Mouse (Mus musculus): ENCODE measurements around the gene Itprip.

DNA sequence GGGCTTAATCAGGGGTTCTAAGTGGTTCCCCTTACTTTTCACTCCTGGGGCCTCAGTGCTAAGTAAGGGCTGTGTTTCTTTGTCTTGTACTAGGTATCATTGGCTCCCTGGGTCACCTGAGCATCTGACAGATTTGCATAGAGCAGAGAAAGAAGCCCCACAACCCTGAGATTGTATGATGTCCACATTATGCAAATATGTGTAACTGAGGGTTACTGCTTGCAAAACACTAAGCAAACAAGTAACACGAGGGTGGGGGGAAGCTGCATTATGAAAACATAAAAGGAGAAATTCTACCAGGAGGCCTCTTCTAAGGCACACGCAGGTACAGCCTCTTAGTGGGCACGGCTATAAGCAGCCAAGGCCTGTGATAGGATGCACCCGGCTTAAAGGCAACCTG lies 3.8 kb downstream of the Itprip start:
- no peak for TF ChIP-seq CTCF (IDR thresholded peaks at IDR 0.05; ENCODE audit: borderline replicate concordance, extremely low read depth, insufficient read depth, insufficient read length)
- no peak for TF ChIP-seq POLR2A (IDR thresholded peaks at IDR 0.05; ENCODE audit: borderline replicate concordance, extremely low read depth, insufficient read depth, insufficient read length, poor library complexity, severe bottlenecking)
